Mouse (Mus musculus): ENCODE measurements around the gene Taf8. TPM values are rescaled to one million over a fixed set of nuclear protein-coding genes. Genes with fewer than 3 reads are reported as not detected.

Taf8 gene
- polyA plus RNA-seq (2014; fragmentation: Nextera tagmentation; extraction: Ambion mirVana): 21.5 and 25.0 TPM in 2 replicates

DNA sequence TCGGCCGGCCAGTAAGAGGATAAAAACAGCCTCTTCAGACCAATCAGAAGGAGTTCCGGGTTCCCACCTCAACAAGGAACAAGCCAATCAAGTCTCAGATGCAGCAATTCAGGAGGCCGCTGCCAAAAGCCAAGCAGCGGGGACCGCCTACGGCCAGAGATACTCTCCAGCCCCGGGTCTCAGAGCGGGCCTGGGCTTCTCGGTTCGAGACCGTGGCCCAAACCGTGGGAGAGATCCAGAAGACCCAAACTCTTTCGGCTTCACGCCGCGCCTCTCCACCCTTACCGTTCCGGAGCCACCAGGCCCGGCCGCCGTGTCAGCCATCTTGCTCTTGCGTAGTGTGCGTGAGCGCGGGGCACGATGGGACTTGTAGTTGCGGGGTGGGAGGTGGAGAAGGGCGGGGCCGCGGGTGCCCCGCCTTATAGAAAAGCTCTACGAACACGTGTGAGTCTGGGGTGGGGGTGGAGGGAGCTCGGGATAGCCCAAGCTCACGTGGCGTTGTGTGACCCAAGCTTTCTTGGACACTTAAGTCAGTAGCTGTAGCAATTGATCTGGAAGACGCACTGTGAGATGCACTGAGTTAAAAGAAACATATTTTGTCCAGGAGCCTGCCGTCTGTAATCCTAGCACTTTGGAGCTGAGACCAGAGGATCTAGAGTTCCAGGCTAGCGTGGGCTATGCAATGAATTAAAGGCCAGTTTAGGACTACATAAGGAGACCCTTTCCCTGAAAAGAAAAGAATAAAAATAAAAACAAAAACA is at the start of gene Taf8:
Taf8 (minus strand) TSS at position 347 of the 761 bp plus-strand sequence.
- H3K27ac ChIP-seq (ENCODE audit: low read depth): peak within 1 kb of the TSS; percentile 74
- peak; percentile 99 for DNase-seq (ENCODE audit: low spot score)
- H3K9ac ChIP-seq (ENCODE audit: low read length): peak within 1 kb of the TSS; percentile 75
- no peaks in the 10 kb centered on the region for H3K27me3 ChIP-seq (replicated peaks; ENCODE audit: control insufficient read depth, insufficient read depth, low read length)
- H3K4me1 ChIP-seq (replicated peaks; ENCODE audit: control insufficient read depth, insufficient read depth, low read length): peaks cover 23% of the 10 kb centered on the region
- peak within 1 kb of the TSS; percentile 81 for H3K4me3 ChIP-seq (ENCODE audit: low read depth, low read length)
- 2% methylated on average over 40 of the region's 40 CpGs for WGBS
- H3K9me3 ChIP-seq (ENCODE audit: control insufficient read depth, low read length): no peaks in the 10 kb centered on the region
- H3K4me2 ChIP-seq (ENCODE audit: low read length): peak within 1 kb of the TSS; percentile 72
- ATAC-seq (replicated peaks; ENCODE audit: low FRiP score, low TSS enrichment, low read depth): peak; percentile 93
- H3K36me3 ChIP-seq (ENCODE audit: control insufficient read depth, insufficient read depth, low read length): peaks cover 28% of the 10 kb centered on the region

DNA sequence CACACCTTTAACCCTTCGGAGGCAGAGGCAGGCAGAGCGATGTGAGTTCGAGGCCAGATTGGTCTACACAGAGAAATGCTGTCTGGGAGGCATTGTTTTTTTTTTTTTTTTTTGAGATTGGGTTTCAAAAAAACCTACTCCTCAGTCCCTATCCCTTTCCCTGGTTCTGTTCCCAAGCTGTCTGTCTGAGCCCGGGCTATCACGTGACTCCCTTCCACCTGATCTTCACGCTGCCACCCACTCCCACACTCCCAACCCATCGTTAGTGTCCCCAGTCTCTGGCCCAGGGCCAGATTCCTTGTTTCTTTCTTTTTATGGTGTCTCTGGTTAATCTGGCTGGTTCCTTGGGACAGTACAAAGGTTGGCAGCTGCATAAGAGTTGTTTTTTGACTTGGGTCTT is 49.0 kb upstream of the Taf8 start:
- 69% methylated on average over 7 of the region's 7 CpGs for WGBS
- H3K4me3 ChIP-seq (ENCODE audit: low read depth, low read length): no peak overlapping the region
- no peak overlapping the region for H3K4me2 ChIP-seq (ENCODE audit: low read length)
- H3K9ac ChIP-seq (ENCODE audit: low read length): no peak overlapping the region
- no peak for DNase-seq (ENCODE audit: low spot score)
- H3K27ac ChIP-seq (ENCODE audit: low read depth): no peak overlapping the region
- ATAC-seq (replicated peaks; ENCODE audit: low FRiP score, low TSS enrichment, low read depth): no peak
- H3K4me1 ChIP-seq (replicated peaks; ENCODE audit: control insufficient read depth, insufficient read depth, low read length): no peaks in the 10 kb centered on the region; the same call in 1 of the 2 replicates
- no peaks in the 10 kb centered on the region for H3K9me3 ChIP-seq (ENCODE audit: control insufficient read depth, low read length)
- H3K27me3 ChIP-seq (replicated peaks; ENCODE audit: control insufficient read depth, insufficient read depth, low read length): no peaks in the 10 kb centered on the region
- no peaks in the 10 kb centered on the region for H3K36me3 ChIP-seq (ENCODE audit: control insufficient read depth, insufficient read depth, low read length)

DNA sequence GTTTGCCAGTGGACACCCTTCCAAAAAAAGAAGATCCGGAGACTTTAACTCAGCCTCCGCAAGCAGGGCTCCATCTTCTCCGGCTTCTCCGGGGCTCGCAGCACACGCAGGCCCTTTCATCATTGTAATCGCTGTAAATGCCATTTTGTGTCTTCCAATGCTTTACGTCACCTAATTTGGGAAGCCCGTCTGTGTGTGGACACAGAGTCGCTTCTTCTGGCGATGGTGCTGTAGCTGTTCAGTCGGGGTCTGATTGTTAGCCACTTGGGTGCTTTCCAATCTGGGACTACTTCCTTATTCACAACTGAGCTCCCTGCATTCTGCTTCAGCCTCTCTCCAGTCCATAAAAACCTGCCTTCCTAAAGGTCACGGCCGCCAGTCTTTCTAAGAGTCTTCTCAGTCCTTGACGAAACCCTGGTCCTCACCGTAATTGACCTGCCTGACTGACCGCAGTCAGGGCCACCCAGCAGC is 43.8 kb upstream of the Taf8 start:
- Histone ChIP-seq H3K4me3 (ENCODE audit: low read depth, low read length) (no peak overlapping the region), H3K27ac (ENCODE audit: low read depth) (peak overlapping the region; percentile 51; the same call in 1 of the 2 replicates), H3K36me3 (ENCODE audit: control insufficient read depth, insufficient read depth, low read length) (no peaks in the 10 kb centered on the region), H3K9ac (ENCODE audit: low read length) (no peak overlapping the region), H3K27me3 (replicated peaks; ENCODE audit: control insufficient read depth, insufficient read depth, low read length) (no peaks in the 10 kb centered on the region), H3K9me3 (ENCODE audit: control insufficient read depth, low read length) (no peaks in the 10 kb centered on the region), H3K4me2 (ENCODE audit: low read length) (peak overlapping the region; percentile 31; the same call in 1 of the 2 replicates), H3K4me1 (replicated peaks; ENCODE audit: control insufficient read depth, insufficient read depth, low read length) (no peaks in the 10 kb centered on the region; the same call in 1 of the 2 replicates)
- no peak for ATAC-seq (replicated peaks; ENCODE audit: low FRiP score, low TSS enrichment, low read depth)
- peak; percentile 62 for DNase-seq (ENCODE audit: low spot score)
- WGBS: 69% methylated on average over 17 of the region's 17 CpGs

DNA sequence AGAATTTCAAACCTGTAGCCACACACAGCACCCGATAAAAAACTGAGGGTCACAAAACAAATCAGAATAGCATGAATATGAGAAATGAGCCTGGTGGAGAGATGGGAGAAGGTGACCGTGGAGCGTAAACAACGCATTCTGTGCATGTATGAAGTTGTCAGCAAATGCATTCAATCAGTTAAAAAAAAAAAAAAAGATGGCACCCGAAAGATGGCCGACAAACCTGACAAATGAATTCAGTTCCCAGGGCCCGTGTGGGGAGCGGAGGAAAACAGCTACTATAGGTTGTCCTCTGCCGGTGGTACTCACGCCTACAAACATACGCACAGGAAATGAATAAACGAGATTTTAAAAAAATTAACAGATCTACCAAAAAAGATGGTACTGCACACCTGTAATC is 43.1 kb upstream of the Taf8 start:
- ATAC-seq (replicated peaks; ENCODE audit: low FRiP score, low TSS enrichment, low read depth): no peak
- WGBS: 88% methylated on average over 12 of the region's 12 CpGs
- H3K9me3 ChIP-seq (ENCODE audit: control insufficient read depth, low read length): no peaks in the 10 kb centered on the region
- DNase-seq (ENCODE audit: low spot score): no peak
- H3K9ac ChIP-seq (ENCODE audit: low read length): no peak overlapping the region
- H3K4me2 ChIP-seq (ENCODE audit: low read length): no peak overlapping the region
- no peaks in the 10 kb centered on the region for H3K36me3 ChIP-seq (ENCODE audit: control insufficient read depth, insufficient read depth, low read length)
- H3K4me3 ChIP-seq (ENCODE audit: low read depth, low read length): no peak overlapping the region
- no peaks in the 10 kb centered on the region for H3K27me3 ChIP-seq (replicated peaks; ENCODE audit: control insufficient read depth, insufficient read depth, low read length)
- H3K4me1 ChIP-seq (replicated peaks; ENCODE audit: control insufficient read depth, insufficient read depth, low read length): no peaks in the 10 kb centered on the region; the same call in 1 of the 2 replicates
- no peak overlapping the region for H3K27ac ChIP-seq (ENCODE audit: low read depth)

DNA sequence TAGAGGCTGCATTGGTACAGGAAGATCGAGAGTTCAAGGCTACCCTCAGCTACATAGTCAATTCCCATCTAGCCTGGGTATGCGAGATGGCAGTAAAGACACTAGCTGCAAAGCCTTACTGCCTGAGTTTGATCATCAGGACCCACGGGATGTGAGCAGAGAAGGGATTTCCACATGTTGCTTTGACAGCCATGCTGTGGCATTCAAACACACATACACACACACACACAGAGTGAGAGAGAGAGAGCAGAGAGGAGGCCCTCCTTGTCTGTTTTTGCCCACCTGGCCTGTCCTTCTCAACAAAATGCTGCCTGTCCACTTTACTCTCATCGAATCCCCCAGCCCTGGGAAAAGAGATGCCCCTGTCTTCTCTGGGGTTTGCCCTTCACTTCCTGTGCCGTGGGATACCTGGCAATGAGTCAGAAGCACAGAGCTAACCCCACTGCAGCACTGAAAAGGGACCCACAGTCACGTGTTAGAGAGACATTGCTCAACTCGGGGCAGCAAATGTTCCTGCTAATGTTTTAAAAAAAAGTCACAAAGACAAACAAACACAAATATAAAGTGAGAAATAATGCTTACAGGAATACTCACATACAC is 41.1 kb upstream of the Taf8 start:
- WGBS: 73% methylated on average over 7 of the region's 7 CpGs
- Histone ChIP-seq H3K9ac (ENCODE audit: low read length) (no peak overlapping the region), H3K4me2 (ENCODE audit: low read length) (no peak overlapping the region), H3K27ac (ENCODE audit: low read depth) (no peak overlapping the region), H3K4me1 (replicated peaks; ENCODE audit: control insufficient read depth, insufficient read depth, low read length) (no peaks in the 10 kb centered on the region; the same call in 1 of the 2 replicates), H3K4me3 (ENCODE audit: low read depth, low read length) (no peak overlapping the region), H3K27me3 (replicated peaks; ENCODE audit: control insufficient read depth, insufficient read depth, low read length) (no peaks in the 10 kb centered on the region), H3K9me3 (ENCODE audit: control insufficient read depth, low read length) (no peaks in the 10 kb centered on the region), H3K36me3 (ENCODE audit: control insufficient read depth, insufficient read depth, low read length) (no peaks in the 10 kb centered on the region)
- ATAC-seq (replicated peaks; ENCODE audit: low FRiP score, low TSS enrichment, low read depth): no peak
- DNase-seq (ENCODE audit: low spot score): no peak

DNA sequence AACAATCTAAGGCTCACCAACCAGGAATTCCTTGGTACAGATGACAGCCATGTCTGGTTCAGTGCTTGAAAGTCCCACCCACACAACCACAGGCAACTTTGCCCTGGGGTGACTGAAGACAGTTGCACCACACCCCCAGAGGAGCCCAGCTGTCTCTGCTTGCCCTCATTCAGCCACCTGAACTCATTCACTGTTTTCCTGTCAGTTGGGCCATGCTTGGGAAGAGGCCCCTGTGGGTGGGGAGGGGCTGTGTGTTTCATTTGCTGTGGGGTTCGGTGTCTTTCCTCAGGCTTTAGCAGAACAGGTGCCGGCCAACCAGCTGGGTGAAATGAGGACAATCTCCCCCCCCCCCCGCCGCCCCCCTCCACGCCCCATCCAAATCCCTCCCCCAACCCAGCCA is 40.0 kb upstream of the Taf8 start:
- ATAC-seq (replicated peaks; ENCODE audit: low FRiP score, low TSS enrichment, low read depth) (no peak), DNase-seq (ENCODE audit: low spot score) (no peak)

DNA sequence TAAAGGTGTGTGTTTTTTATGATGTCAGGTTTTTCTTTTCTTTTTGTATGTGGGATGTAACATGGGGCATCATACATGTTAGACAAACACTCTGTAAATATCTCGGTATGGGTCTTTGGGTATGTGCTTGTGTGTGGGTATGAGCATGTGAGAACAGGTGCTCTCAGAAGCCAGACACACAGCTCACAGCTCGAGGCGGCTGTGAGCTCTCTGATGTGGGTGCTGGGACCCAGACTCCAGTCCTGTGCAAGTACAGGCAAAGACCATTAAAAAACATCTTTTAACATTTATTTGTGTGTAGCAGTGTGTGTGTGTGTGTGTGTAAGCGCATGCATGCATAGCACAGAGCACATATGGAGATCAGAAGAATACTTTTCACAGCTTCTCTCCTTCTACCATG is 37.0 kb upstream of the Taf8 start:
- Histone ChIP-seq H3K36me3 (ENCODE audit: control insufficient read depth, insufficient read depth, low read length) (no peaks in the 10 kb centered on the region), H3K4me3 (ENCODE audit: low read depth, low read length) (no peak overlapping the region), H3K9ac (ENCODE audit: low read length) (no peak overlapping the region), H3K27ac (ENCODE audit: low read depth) (no peak overlapping the region), H3K9me3 (ENCODE audit: control insufficient read depth, low read length) (no peaks in the 10 kb centered on the region), H3K4me1 (replicated peaks; ENCODE audit: control insufficient read depth, insufficient read depth, low read length) (no peaks in the 10 kb centered on the region; the same call in 1 of the 2 replicates), H3K4me2 (ENCODE audit: low read length) (no peak overlapping the region), H3K27me3 (replicated peaks; ENCODE audit: control insufficient read depth, insufficient read depth, low read length) (no peaks in the 10 kb centered on the region)
- ATAC-seq (replicated peaks; ENCODE audit: low FRiP score, low TSS enrichment, low read depth): no peak
- DNase-seq (ENCODE audit: low spot score): no peak
- WGBS: 92% methylated on average over 4 of the region's 4 CpGs

More for the DNA sequence above, 40.0 kb upstream of the Taf8 start:
- H3K27me3 ChIP-seq (replicated peaks; ENCODE audit: control insufficient read depth, insufficient read depth, low read length): no peaks in the 10 kb centered on the region
- H3K4me3 ChIP-seq (ENCODE audit: low read depth, low read length): no peak overlapping the region
- H3K27ac ChIP-seq (ENCODE audit: low read depth): no peak overlapping the region
- H3K9me3 ChIP-seq (ENCODE audit: control insufficient read depth, low read length): no peaks in the 10 kb centered on the region
- H3K36me3 ChIP-seq (ENCODE audit: control insufficient read depth, insufficient read depth, low read length): no peaks in the 10 kb centered on the region
- no peak overlapping the region for H3K4me2 ChIP-seq (ENCODE audit: low read length)
- H3K9ac ChIP-seq (ENCODE audit: low read length): no peak overlapping the region
- WGBS: 74% methylated on average over 5 of the region's 5 CpGs
- H3K4me1 ChIP-seq (replicated peaks; ENCODE audit: control insufficient read depth, insufficient read depth, low read length): no peaks in the 10 kb centered on the region; the same call in 1 of the 2 replicates

DNA sequence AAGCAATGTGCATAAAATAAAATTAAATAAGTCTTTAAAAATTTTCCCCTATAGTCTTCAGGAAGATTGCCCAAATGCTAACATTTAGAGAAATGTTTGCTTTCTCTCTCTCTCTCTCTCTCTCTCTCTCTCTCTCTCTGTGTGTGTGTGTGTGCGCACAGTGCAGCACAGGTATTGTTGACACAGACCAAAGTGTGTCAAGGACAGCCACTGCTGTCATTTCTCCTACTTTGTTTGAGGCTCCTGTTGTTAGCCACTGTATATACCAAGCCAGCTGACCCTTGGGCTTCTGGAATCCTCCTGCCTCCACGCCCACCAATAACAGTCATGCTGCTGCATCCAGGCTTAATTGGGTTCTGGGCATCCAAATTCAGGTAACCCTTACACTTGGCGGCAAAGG is 36.0 kb upstream of the Taf8 start:
- no peak for DNase-seq (ENCODE audit: low spot score)
- Histone ChIP-seq H3K9me3 (ENCODE audit: control insufficient read depth, low read length) (no peaks in the 10 kb centered on the region), H3K4me1 (replicated peaks; ENCODE audit: control insufficient read depth, insufficient read depth, low read length) (no peaks in the 10 kb centered on the region; the same call in 1 of the 2 replicates), H3K9ac (ENCODE audit: low read length) (no peak overlapping the region), H3K36me3 (ENCODE audit: control insufficient read depth, insufficient read depth, low read length) (no peaks in the 10 kb centered on the region), H3K4me3 (ENCODE audit: low read depth, low read length) (no peak overlapping the region), H3K4me2 (ENCODE audit: low read length) (no peak overlapping the region), H3K27me3 (replicated peaks; ENCODE audit: control insufficient read depth, insufficient read depth, low read length) (no peaks in the 10 kb centered on the region), H3K27ac (ENCODE audit: low read depth) (no peak overlapping the region)
- ATAC-seq (replicated peaks; ENCODE audit: low FRiP score, low TSS enrichment, low read depth): no peak
- 83% methylated on average over 3 of the region's 3 CpGs for WGBS
